Mouse (Mus musculus): ENCODE measurements at regions not wholly inside any gene's neighbourhood (a gene's known extent, or its start where the extent isn't known, plus 50 kb on each side); places are given as distances from the start of the nearest gene placed in this dataset.

- H3K4me3 ChIP-seq (ENCODE audit: insufficient read depth, poor library complexity, severe bottlenecking): no peak overlapping the region
- no peaks in the 10 kb centered on the region for H3K36me3 ChIP-seq (ENCODE audit: control insufficient read depth, insufficient read depth)
- H3ac ChIP-seq (ENCODE audit: control insufficient read depth, insufficient read length, low read depth): no peak overlapping the region
- no peaks in the 10 kb centered on the region for H3K79me3 ChIP-seq (ENCODE audit: low read depth)
- H3K79me2 ChIP-seq (ENCODE audit: control insufficient read depth, insufficient read depth): no peaks in the 10 kb centered on the region
- TF ChIP-seq CEBPB (IDR thresholded peaks at IDR 0.05; ENCODE audit: low read depth): no peak
- no peak for TF ChIP-seq MYOG (IDR thresholded peaks at IDR 0.05; ENCODE audit: control insufficient read depth, extremely low read depth, insufficient read length)
- no peak for TF ChIP-seq USF1 (IDR thresholded peaks at IDR 0.05; ENCODE audit: low read depth)
- TF ChIP-seq FOSL1 (IDR thresholded peaks at IDR 0.05; ENCODE audit: insufficient read depth, low read length, poor library complexity, severe bottlenecking): no peak
- no peak for TF ChIP-seq CTCF (IDR thresholded peaks at IDR 0.05; ENCODE audit: control insufficient read depth, insufficient read depth, insufficient read length)
- no peak for TF ChIP-seq MYOD1 (IDR thresholded peaks at IDR 0.05; ENCODE audit: control insufficient read depth, insufficient read length, low read depth)
- TF ChIP-seq MAX (IDR thresholded peaks at IDR 0.05): no peak
- H3K27me3 ChIP-seq (ENCODE audit: control insufficient read depth, insufficient read depth, insufficient read length): no peaks in the 10 kb centered on the region
These were observed 220.1 kb upstream of the Gm10131 start for GRCm38 (mm10) chr8:34331673-34332072.

- Histone ChIP-seq H3ac (ENCODE audit: control insufficient read depth, insufficient read length, low read depth) (no peak overlapping the region), H3K36me3 (ENCODE audit: control insufficient read depth, insufficient read depth) (no peaks in the 10 kb centered on the region), H3K4me3 (ENCODE audit: insufficient read depth, poor library complexity, severe bottlenecking) (no peak overlapping the region), H3K27me3 (ENCODE audit: control insufficient read depth, insufficient read depth, insufficient read length) (no peaks in the 10 kb centered on the region), H3K79me2 (ENCODE audit: control insufficient read depth, insufficient read depth) (no peaks in the 10 kb centered on the region), H3K79me3 (ENCODE audit: low read depth) (no peaks in the 10 kb centered on the region)
- TF ChIP-seq FOSL1 (IDR thresholded peaks at IDR 0.05; ENCODE audit: insufficient read depth, low read length, poor library complexity, severe bottlenecking): no peak
- TF ChIP-seq CTCF (IDR thresholded peaks at IDR 0.05; ENCODE audit: control insufficient read depth, insufficient read depth, insufficient read length): no peak
- no peak for TF ChIP-seq MYOD1 (IDR thresholded peaks at IDR 0.05; ENCODE audit: control insufficient read depth, insufficient read length, low read depth)
- no peak for TF ChIP-seq MYOG (IDR thresholded peaks at IDR 0.05; ENCODE audit: control insufficient read depth, extremely low read depth, insufficient read length)
- no peak for TF ChIP-seq MAX (IDR thresholded peaks at IDR 0.05)
- TF ChIP-seq CEBPB (IDR thresholded peaks at IDR 0.05; ENCODE audit: low read depth): no peak
- no peak for TF ChIP-seq USF1 (IDR thresholded peaks at IDR 0.05; ENCODE audit: low read depth)
These were observed 215.1 kb upstream of the Gm10131 start for GRCm38 (mm10) chr8:34326614-34326965.

GRCm38 (mm10) chr8:34325841-34326613 lies 214.5 kb upstream of the Gm10131 start:
- H3K36me3 ChIP-seq (ENCODE audit: control insufficient read depth, insufficient read depth): no peaks in the 10 kb centered on the region
- no peaks in the 10 kb centered on the region for H3K27me3 ChIP-seq (ENCODE audit: control insufficient read depth, insufficient read depth, insufficient read length)
- no peaks in the 10 kb centered on the region for H3K79me2 ChIP-seq (ENCODE audit: control insufficient read depth, insufficient read depth)
- H3K4me3 ChIP-seq (ENCODE audit: insufficient read depth, poor library complexity, severe bottlenecking): no peak overlapping the region
- H3K79me3 ChIP-seq (ENCODE audit: low read depth): no peaks in the 10 kb centered on the region
- TF ChIP-seq CTCF (IDR thresholded peaks at IDR 0.05; ENCODE audit: control insufficient read depth, insufficient read depth, insufficient read length): no peak
- TF ChIP-seq USF1 (IDR thresholded peaks at IDR 0.05; ENCODE audit: low read depth): no peak
- TF ChIP-seq MAX (IDR thresholded peaks at IDR 0.05): no peak
- no peak for TF ChIP-seq FOSL1 (IDR thresholded peaks at IDR 0.05; ENCODE audit: insufficient read depth, low read length, poor library complexity, severe bottlenecking)
- TF ChIP-seq MYOG (IDR thresholded peaks at IDR 0.05; ENCODE audit: control insufficient read depth, extremely low read depth, insufficient read length): no peak
- TF ChIP-seq CEBPB (IDR thresholded peaks at IDR 0.05; ENCODE audit: low read depth): no peak
- TF ChIP-seq MYOD1 (IDR thresholded peaks at IDR 0.05; ENCODE audit: control insufficient read depth, insufficient read length, low read depth): no peak
- no peak overlapping the region for H3ac ChIP-seq (ENCODE audit: control insufficient read depth, insufficient read length, low read depth)

- TF ChIP-seq CEBPB (IDR thresholded peaks at IDR 0.05; ENCODE audit: low read depth): no peak
- no peak for TF ChIP-seq MYOD1 (IDR thresholded peaks at IDR 0.05; ENCODE audit: control insufficient read depth, insufficient read length, low read depth)
- TF ChIP-seq USF1 (IDR thresholded peaks at IDR 0.05; ENCODE audit: low read depth): no peak
- TF ChIP-seq FOSL1 (IDR thresholded peaks at IDR 0.05; ENCODE audit: insufficient read depth, low read length, poor library complexity, severe bottlenecking): no peak
- TF ChIP-seq CTCF (IDR thresholded peaks at IDR 0.05; ENCODE audit: control insufficient read depth, insufficient read depth, insufficient read length): no peak
- TF ChIP-seq MYOG (IDR thresholded peaks at IDR 0.05; ENCODE audit: control insufficient read depth, extremely low read depth, insufficient read length): no peak
- no peak for TF ChIP-seq MAX (IDR thresholded peaks at IDR 0.05)
- no peaks in the 10 kb centered on the region for H3K79me2 ChIP-seq (ENCODE audit: control insufficient read depth, insufficient read depth)
- no peaks in the 10 kb centered on the region for H3K36me3 ChIP-seq (ENCODE audit: control insufficient read depth, insufficient read depth)
- H3K79me3 ChIP-seq (ENCODE audit: low read depth): no peaks in the 10 kb centered on the region
- no peaks in the 10 kb centered on the region for H3K27me3 ChIP-seq (ENCODE audit: control insufficient read depth, insufficient read depth, insufficient read length)
- no peak overlapping the region for H3ac ChIP-seq (ENCODE audit: control insufficient read depth, insufficient read length, low read depth)
- no peak overlapping the region for H3K4me3 ChIP-seq (ENCODE audit: insufficient read depth, poor library complexity, severe bottlenecking)
These were observed 208.6 kb upstream of the Gm10131 start for GRCm38 (mm10) chr8:34320158-34320587.

GRCm38 (mm10) chr8:34319719-34320118 lies 208.2 kb upstream of the Gm10131 start:
- no peaks in the 10 kb centered on the region for H3K27me3 ChIP-seq (ENCODE audit: control insufficient read depth, insufficient read depth, insufficient read length)
- H3K79me3 ChIP-seq (ENCODE audit: low read depth): no peaks in the 10 kb centered on the region
- no peak overlapping the region for H3ac ChIP-seq (ENCODE audit: control insufficient read depth, insufficient read length, low read depth)
- TF ChIP-seq FOSL1 (IDR thresholded peaks at IDR 0.05; ENCODE audit: insufficient read depth, low read length, poor library complexity, severe bottlenecking): no peak
- TF ChIP-seq USF1 (IDR thresholded peaks at IDR 0.05; ENCODE audit: low read depth): no peak
- TF ChIP-seq MYOD1 (IDR thresholded peaks at IDR 0.05; ENCODE audit: control insufficient read depth, insufficient read length, low read depth): no peak
- no peak for TF ChIP-seq MAX (IDR thresholded peaks at IDR 0.05)
- TF ChIP-seq CTCF (IDR thresholded peaks at IDR 0.05; ENCODE audit: control insufficient read depth, insufficient read depth, insufficient read length): no peak
- TF ChIP-seq MYOG (IDR thresholded peaks at IDR 0.05; ENCODE audit: control insufficient read depth, extremely low read depth, insufficient read length): no peak
- H3K79me2 ChIP-seq (ENCODE audit: control insufficient read depth, insufficient read depth): no peaks in the 10 kb centered on the region
- no peaks in the 10 kb centered on the region for H3K36me3 ChIP-seq (ENCODE audit: control insufficient read depth, insufficient read depth)
- no peak overlapping the region for H3K4me3 ChIP-seq (ENCODE audit: insufficient read depth, poor library complexity, severe bottlenecking)

All from C2C12 (cell line).